Mouse (Mus musculus): ENCODE data around the gene Trpm3.

GRCm38 (mm10) chr19:22222520-22222919 lies 83.7 kb downstream of the Trpm3 start:
- TF ChIP-seq CTCF (IDR thresholded peaks at IDR 0.05; ENCODE audit: extremely low read depth, insufficient read depth, insufficient read length, insufficient replicate concordance) (no peak), POLR2A (IDR thresholded peaks at IDR 0.05; ENCODE audit: low read depth, low read length) (no peak)

All from spleen, adult 2 months (tissue).